Mouse (Mus musculus): Measurements from ENCODE around the gene Itgb4.

GRCm38 (mm10) chr11:116011529-116012261, 37.2 kb downstream of the Itgb4 start:
- TF ChIP-seq CTCF (IDR thresholded peaks at IDR 0.05; ENCODE audit: low read depth): no peak
- no peak for TF ChIP-seq EP300 (IDR thresholded peaks at IDR 0.05; ENCODE audit: low read depth)
